Mouse (Mus musculus): ENCODE results near the gene Tor1aip2.

The Tor1aip2 gene

GRCm38 (mm10) chr1:156111728-156112127, 76.5 kb downstream of the Tor1aip2 start:
- DNase-seq (ENCODE audit: low spot score): no peak

- no peak for DNase-seq (ENCODE audit: low spot score)
Observed at GRCm38 (mm10) chr1:156112142-156112541, 76.9 kb downstream of the Tor1aip2 start.

- DNase-seq (ENCODE audit: low spot score): no peak
Observed at GRCm38 (mm10) chr1:156113884-156114499, 78.8 kb downstream of the Tor1aip2 start.

- DNase-seq (ENCODE audit: low spot score): no peak
Observed at GRCm38 (mm10) chr1:156116770-156117169, 81.6 kb downstream of the Tor1aip2 start.
